Mouse (Mus musculus) liver, adult (tissue): Measurements from ENCODE around the gene Snu13.

ENCODE experiments used
- GATA4 ChIP-seq: IDR thresholded peaks from 2 replicates; pipeline ENCODE4 v1.6.1; 2014; ENCODE audit warnings: mild to moderate bottlenecking, low read length; ENCODE audit not compliant: insufficient replicate concordance

Gene Snu13

GRCm38 (mm10) chr15:82014745-82015391 is 32.5 kb downstream of the Snu13 start:
- TF ChIP-seq GATA4, result no peak

GRCm38 (mm10) chr15:82011947-82012346 is 35.5 kb downstream of the Snu13 start:
- no peak for TF ChIP-seq GATA4

GRCm38 (mm10) chr15:82004257-82004656 is 43.1 kb downstream of the Snu13 start:
- TF ChIP-seq GATA4, result no peak

GRCm38 (mm10) chr15:81993992-81994391 is 53.4 kb downstream of the Snu13 start:
- no peak for TF ChIP-seq GATA4

- TF ChIP-seq GATA4, result no peak
Measured at GRCm38 (mm10) chr15:81990549-81990948, 56.8 kb downstream of the Snu13 start.
